Mouse (Mus musculus): ENCODE data around the gene Amfr. TPM values are rescaled to one million over a fixed set of nuclear protein-coding genes. Genes with fewer than 3 reads are reported as not detected.
A peak's percentile ranks its signal among the peaks of the same experiment; 100 is the strongest.

Gene Amfr
- polyA plus RNA-seq, 1 experiment from 2014 or later, result 41.5 TPM

- Histone ChIP-seq H3K9ac (peak overlapping the region; percentile 96), H3K9me3 (no peaks in the 10 kb centered on the region), H3K4me1 (peaks cover 26% of the 10 kb centered on the region), H3K4me3 (peak overlapping the region; percentile 96), H3K36me3 (no peaks in the 10 kb centered on the region), H3K4me2 (peak overlapping the region; percentile 95), H3K27ac (peak overlapping the region; percentile 95), H3K27me3 (no peaks in the 10 kb centered on the region)
- ATAC-seq (ENCODE audit: insufficient number of reproducible peaks, low FRiP score, low TSS enrichment, low read depth), result no peak
- WGBS, result 42% methylated on average over 7 of the region's 7 CpGs
Measured at GRCm38 (mm10) chr8:94013026-94013612, 477 bp upstream of the Amfr start.

GRCm38 (mm10) chr8:94011076-94012012, 1.3 kb downstream of the Amfr start:
- Histone ChIP-seq H3K4me1 (peaks cover 26% of the 10 kb centered on the region), H3K4me3 (peak overlapping the region; percentile 96), H3K4me2 (peak overlapping the region; percentile 95), H3K9ac (peak overlapping the region; percentile 96), H3K36me3 (no peaks in the 10 kb centered on the region), H3K27me3 (no peaks in the 10 kb centered on the region), H3K9me3 (no peaks in the 10 kb centered on the region), H3K27ac (peak overlapping the region; percentile 95)
- 0 out of 2 replicates have a peak, but pooled peaks have one; percentile 1 for ATAC-seq (ENCODE audit: insufficient number of reproducible peaks, low FRiP score, low TSS enrichment, low read depth)
- 2% methylated on average over 46 of the region's 48 CpGs for WGBS

GRCm38 (mm10) chr8:94010101-94010705, 2.4 kb downstream of the Amfr start:
- no peaks in the 10 kb centered on the region for H3K9me3 ChIP-seq
- H3K4me2 ChIP-seq, result no peak overlapping the region
- H3K27me3 ChIP-seq, result no peaks in the 10 kb centered on the region
- H3K4me1 ChIP-seq, result peaks cover 26% of the 10 kb centered on the region
- no peak overlapping the region for H3K27ac ChIP-seq
- H3K4me3 ChIP-seq, result no peak overlapping the region
- ATAC-seq (ENCODE audit: insufficient number of reproducible peaks, low FRiP score, low TSS enrichment, low read depth), result no peak
- 69% methylated on average over 2 of the region's 2 CpGs for WGBS
- H3K9ac ChIP-seq, result no peak overlapping the region
- no peaks in the 10 kb centered on the region for H3K36me3 ChIP-seq

- 66% methylated on average over 15 of the region's 15 CpGs for WGBS
- Histone ChIP-seq H3K9me3 (no peaks in the 10 kb centered on the region), H3K4me2 (no peak overlapping the region), H3K27me3 (no peaks in the 10 kb centered on the region), H3K4me3 (no peak overlapping the region), H3K36me3 (peaks cover 4% of the 10 kb centered on the region), H3K4me1 (peaks cover 26% of the 10 kb centered on the region), H3K27ac (no peak overlapping the region), H3K9ac (no peak overlapping the region)
- ATAC-seq (ENCODE audit: insufficient number of reproducible peaks, low FRiP score, low TSS enrichment, low read depth), result no peak
Measured at GRCm38 (mm10) chr8:94009243-94009845, 3.3 kb downstream of the Amfr start.

GRCm38 (mm10) chr8:94004139-94004538, 8.5 kb downstream of the Amfr start:
- H3K27me3 ChIP-seq, result no peaks in the 10 kb centered on the region
- WGBS, result 91% methylated on average over 9 of the region's 9 CpGs
- H3K9me3 ChIP-seq, result no peaks in the 10 kb centered on the region
- H3K4me3 ChIP-seq, result no peak overlapping the region
- no peak overlapping the region for H3K4me2 ChIP-seq
- no peak overlapping the region for H3K9ac ChIP-seq
- peaks cover 3% of the 10 kb centered on the region for H3K4me1 ChIP-seq
- H3K27ac ChIP-seq, result no peak overlapping the region
- peaks cover 36% of the 10 kb centered on the region for H3K36me3 ChIP-seq
- no peak for ATAC-seq (ENCODE audit: insufficient number of reproducible peaks, low FRiP score, low TSS enrichment, low read depth)

GRCm38 (mm10) chr8:93998961-93999360, 13.7 kb downstream of the Amfr start:
- no peak for ATAC-seq (ENCODE audit: insufficient number of reproducible peaks, low FRiP score, low TSS enrichment, low read depth)
- Histone ChIP-seq H3K9ac (no peak overlapping the region), H3K27me3 (no peaks in the 10 kb centered on the region), H3K36me3 (peaks cover 52% of the 10 kb centered on the region), H3K27ac (no peak overlapping the region), H3K9me3 (no peaks in the 10 kb centered on the region), H3K4me3 (no peak overlapping the region), H3K4me1 (no peaks in the 10 kb centered on the region), H3K4me2 (no peak overlapping the region)
- WGBS, result 69% methylated on average over 2 of the region's 2 CpGs

- no peak overlapping the region for H3K27ac ChIP-seq
- 91% methylated on average over 4 of the region's 4 CpGs for WGBS
- H3K4me2 ChIP-seq, result no peak overlapping the region
- no peak overlapping the region for H3K4me3 ChIP-seq
- no peaks in the 10 kb centered on the region for H3K4me1 ChIP-seq
- H3K36me3 ChIP-seq, result peaks cover 49% of the 10 kb centered on the region
- ATAC-seq (ENCODE audit: insufficient number of reproducible peaks, low FRiP score, low TSS enrichment, low read depth), result no peak
- H3K9me3 ChIP-seq, result no peaks in the 10 kb centered on the region
- no peak overlapping the region for H3K9ac ChIP-seq
- no peaks in the 10 kb centered on the region for H3K27me3 ChIP-seq
Measured at GRCm38 (mm10) chr8:93989739-93990138, 22.9 kb downstream of the Amfr start.

GRCm38 (mm10) chr8:93984731-93985130, 27.9 kb downstream of the Amfr start:
- 90% methylated on average over 3 of the region's 3 CpGs for WGBS
- no peak for ATAC-seq (ENCODE audit: insufficient number of reproducible peaks, low FRiP score, low TSS enrichment, low read depth)
- H3K36me3 ChIP-seq, result peaks cover 80% of the 10 kb centered on the region

GRCm38 (mm10) chr8:93983827-93984226, 28.8 kb downstream of the Amfr start:
- Histone ChIP-seq H3K27ac (no peak overlapping the region), H3K36me3 (peaks cover 85% of the 10 kb centered on the region), H3K4me3 (no peak overlapping the region), H3K9ac (no peak overlapping the region), H3K4me1 (no peaks in the 10 kb centered on the region), H3K27me3 (no peaks in the 10 kb centered on the region), H3K9me3 (no peaks in the 10 kb centered on the region), H3K4me2 (no peak overlapping the region)
- WGBS, result 76% methylated on average over 3 of the region's 3 CpGs
- no peak for ATAC-seq (ENCODE audit: insufficient number of reproducible peaks, low FRiP score, low TSS enrichment, low read depth)

More at GRCm38 (mm10) chr8:93984731-93985130, 27.9 kb downstream of the Amfr start:
- Histone ChIP-seq H3K4me1 (no peaks in the 10 kb centered on the region), H3K27me3 (no peaks in the 10 kb centered on the region), H3K9ac (no peak overlapping the region), H3K4me3 (no peak overlapping the region), H3K9me3 (no peaks in the 10 kb centered on the region), H3K27ac (no peak overlapping the region), H3K4me2 (no peak overlapping the region)

GRCm38 (mm10) chr8:93981679-93982215, 30.9 kb downstream of the Amfr start:
- ATAC-seq (ENCODE audit: insufficient number of reproducible peaks, low FRiP score, low TSS enrichment, low read depth), result no peak
- Histone ChIP-seq H3K9ac (no peak overlapping the region), H3K27ac (no peak overlapping the region), H3K4me3 (no peak overlapping the region), H3K4me2 (no peak overlapping the region), H3K36me3 (peaks cover 93% of the 10 kb centered on the region), H3K9me3 (no peaks in the 10 kb centered on the region), H3K4me1 (no peaks in the 10 kb centered on the region), H3K27me3 (no peaks in the 10 kb centered on the region)
- WGBS, result 81% methylated on average over 5 of the region's 5 CpGs

GRCm38 (mm10) chr8:93980141-93980540, 32.5 kb downstream of the Amfr start:
- Histone ChIP-seq H3K27ac (no peak overlapping the region), H3K36me3 (peaks cover 95% of the 10 kb centered on the region), H3K9me3 (no peaks in the 10 kb centered on the region), H3K27me3 (no peaks in the 10 kb centered on the region), H3K4me1 (no peaks in the 10 kb centered on the region), H3K4me2 (no peak overlapping the region), H3K9ac (no peak overlapping the region), H3K4me3 (no peak overlapping the region)
- 93% methylated on average over 4 of the region's 4 CpGs for WGBS
- no peak for ATAC-seq (ENCODE audit: insufficient number of reproducible peaks, low FRiP score, low TSS enrichment, low read depth)

Data from limb, embryonic 15.5 days (tissue).